Mouse (Mus musculus): ENCODE data around the gene Fam163a. TPM values are rescaled to one million over a fixed set of nuclear protein-coding genes. Genes with fewer than 3 reads are reported as not detected.

Fam163a gene
- polyA plus RNA-seq, 1 experiment from 2014 or later = 7.8 TPM

GRCm38 (mm10) chr1:156228728-156229127, 23.9 kb upstream of the Fam163a start:
- Histone ChIP-seq H3K4me1 (replicated peaks; ENCODE audit: control insufficient read depth, insufficient read depth, low read length) (peaks cover 10% of the 10 kb centered on the region), H3K4me3 (ENCODE audit: low read depth, low read length) (no peak overlapping the region), H3K9ac (ENCODE audit: low read length) (no peak overlapping the region), H3K27ac (ENCODE audit: low read depth) (no peak overlapping the region), H3K4me2 (ENCODE audit: low read length) (no peak overlapping the region), H3K27me3 (replicated peaks; ENCODE audit: control insufficient read depth, insufficient read depth, low read length) (no peaks in the 10 kb centered on the region), H3K36me3 (ENCODE audit: control insufficient read depth, insufficient read depth, low read length) (no peaks in the 10 kb centered on the region), H3K9me3 (ENCODE audit: control insufficient read depth, low read length) (no peaks in the 10 kb centered on the region)
- no peak for DNase-seq (ENCODE audit: low spot score)
- ATAC-seq (replicated peaks; ENCODE audit: low FRiP score, low TSS enrichment, low read depth) = no peak
- WGBS = 69% methylated on average over 4 of the region's 4 CpGs

GRCm38 (mm10) chr1:156226903-156227302, 22.1 kb upstream of the Fam163a start:
- DNase-seq (ENCODE audit: low spot score) (no peak), ATAC-seq (replicated peaks; ENCODE audit: low FRiP score, low TSS enrichment, low read depth) (no peak)
- no peaks in the 10 kb centered on the region for H3K27me3 ChIP-seq (replicated peaks; ENCODE audit: control insufficient read depth, insufficient read depth, low read length)
- no peak overlapping the region for H3K9ac ChIP-seq (ENCODE audit: low read length)
- no peak overlapping the region for H3K4me2 ChIP-seq (ENCODE audit: low read length)
- H3K4me1 ChIP-seq (replicated peaks; ENCODE audit: control insufficient read depth, insufficient read depth, low read length) = peaks cover 10% of the 10 kb centered on the region
- WGBS = 68% methylated on average over 5 of the region's 5 CpGs
- H3K27ac ChIP-seq (ENCODE audit: low read depth) = no peak overlapping the region
- H3K36me3 ChIP-seq (ENCODE audit: control insufficient read depth, insufficient read depth, low read length) = no peaks in the 10 kb centered on the region
- H3K9me3 ChIP-seq (ENCODE audit: control insufficient read depth, low read length) = no peaks in the 10 kb centered on the region
- no peak overlapping the region for H3K4me3 ChIP-seq (ENCODE audit: low read depth, low read length)

GRCm38 (mm10) chr1:156222205-156223000, 17.6 kb upstream of the Fam163a start:
- Histone ChIP-seq H3K27me3 (replicated peaks; ENCODE audit: control insufficient read depth, insufficient read depth, low read length) (no peaks in the 10 kb centered on the region), H3K9ac (ENCODE audit: low read length) (no peak overlapping the region), H3K9me3 (ENCODE audit: control insufficient read depth, low read length) (no peaks in the 10 kb centered on the region), H3K4me3 (ENCODE audit: low read depth, low read length) (no peak overlapping the region), H3K27ac (ENCODE audit: low read depth) (no peak overlapping the region), H3K4me1 (replicated peaks; ENCODE audit: control insufficient read depth, insufficient read depth, low read length) (no peaks in the 10 kb centered on the region; the same call in 1 of the 2 replicates), H3K36me3 (ENCODE audit: control insufficient read depth, insufficient read depth, low read length) (no peaks in the 10 kb centered on the region), H3K4me2 (ENCODE audit: low read length) (no peak overlapping the region)
- WGBS = 50% methylated on average over 13 of the region's 13 CpGs
- 0 out of 2 replicates have a peak, but pooled peaks have one; percentile 8 for ATAC-seq (replicated peaks; ENCODE audit: low FRiP score, low TSS enrichment, low read depth)
- peak; percentile 52 for DNase-seq (ENCODE audit: low spot score)

- no peak for ATAC-seq (replicated peaks; ENCODE audit: low FRiP score, low TSS enrichment, low read depth)
- no peaks in the 10 kb centered on the region for H3K9me3 ChIP-seq (ENCODE audit: control insufficient read depth, low read length)
- no peak overlapping the region for H3K4me2 ChIP-seq (ENCODE audit: low read length)
- 59% methylated on average over 2 of the region's 2 CpGs for WGBS
- no peaks in the 10 kb centered on the region for H3K36me3 ChIP-seq (ENCODE audit: control insufficient read depth, insufficient read depth, low read length)
- H3K9ac ChIP-seq (ENCODE audit: low read length) = no peak overlapping the region
- DNase-seq (ENCODE audit: low spot score) = no peak
- no peaks in the 10 kb centered on the region for H3K27me3 ChIP-seq (replicated peaks; ENCODE audit: control insufficient read depth, insufficient read depth, low read length)
- H3K4me3 ChIP-seq (ENCODE audit: low read depth, low read length) = no peak overlapping the region
- no peak overlapping the region for H3K27ac ChIP-seq (ENCODE audit: low read depth)
- H3K4me1 ChIP-seq (replicated peaks; ENCODE audit: control insufficient read depth, insufficient read depth, low read length) = no peaks in the 10 kb centered on the region; the same call in 1 of the 2 replicates
These were observed 16.5 kb upstream of the Fam163a start for GRCm38 (mm10) chr1:156221327-156221726.

DNA sequence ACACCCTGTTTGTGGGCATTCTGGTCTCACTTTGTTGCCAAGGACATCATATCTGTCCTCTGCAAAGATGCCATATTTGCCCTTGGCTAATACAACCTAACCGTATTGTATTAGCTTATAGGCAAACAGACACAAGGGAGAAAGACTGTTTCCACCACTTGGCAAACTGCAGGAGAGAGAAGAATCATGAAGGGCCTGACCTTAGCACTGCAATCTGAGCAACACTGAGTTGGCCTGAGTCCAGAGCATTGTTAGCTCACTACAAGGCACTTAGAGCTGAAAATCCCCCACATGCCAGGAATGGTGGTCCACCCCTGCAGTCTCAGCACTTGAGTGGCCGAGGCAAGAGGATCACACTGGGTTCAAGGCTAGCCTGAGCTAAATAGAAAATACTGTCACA, 13.7 kb upstream of the Fam163a start:
- ATAC-seq (replicated peaks; ENCODE audit: low FRiP score, low TSS enrichment, low read depth) = no peak
- 71% methylated on average over 2 of the region's 2 CpGs for WGBS
- DNase-seq (ENCODE audit: low spot score) = no peak
- Histone ChIP-seq H3K9me3 (ENCODE audit: control insufficient read depth, low read length) (no peaks in the 10 kb centered on the region), H3K27me3 (replicated peaks; ENCODE audit: control insufficient read depth, insufficient read depth, low read length) (no peaks in the 10 kb centered on the region), H3K36me3 (ENCODE audit: control insufficient read depth, insufficient read depth, low read length) (no peaks in the 10 kb centered on the region), H3K4me1 (replicated peaks; ENCODE audit: control insufficient read depth, insufficient read depth, low read length) (no peaks in the 10 kb centered on the region; the same call in 1 of the 2 replicates), H3K9ac (ENCODE audit: low read length) (no peak overlapping the region), H3K27ac (ENCODE audit: low read depth) (no peak overlapping the region), H3K4me3 (ENCODE audit: low read depth, low read length) (no peak overlapping the region), H3K4me2 (ENCODE audit: low read length) (no peak overlapping the region)

DNA sequence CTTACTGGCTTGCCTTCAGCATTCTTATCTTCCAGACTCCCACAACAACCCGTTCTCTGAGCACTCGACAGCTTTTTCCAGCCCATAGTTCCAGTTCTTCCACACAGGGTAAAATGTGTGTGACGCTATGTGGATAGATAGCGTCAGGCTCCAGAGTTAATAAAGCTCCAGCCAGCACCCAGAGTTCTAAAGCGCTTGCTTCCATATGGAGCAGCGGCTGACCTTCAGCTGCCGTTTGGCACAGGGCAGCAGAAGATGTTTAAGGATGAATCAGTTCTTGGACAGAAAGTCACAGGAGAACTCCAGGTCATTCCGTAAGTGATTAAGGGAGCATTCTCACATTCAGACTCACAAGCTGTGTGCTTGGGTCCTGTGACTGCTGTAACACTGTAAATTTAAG, 13.1 kb upstream of the Fam163a start:
- no peak overlapping the region for H3K4me3 ChIP-seq (ENCODE audit: low read depth, low read length)
- 55% methylated on average over 8 of the region's 8 CpGs for WGBS
- H3K9me3 ChIP-seq (ENCODE audit: control insufficient read depth, low read length) = no peaks in the 10 kb centered on the region
- no peak for DNase-seq (ENCODE audit: low spot score)
- no peaks in the 10 kb centered on the region; the same call in 1 of the 2 replicates for H3K4me1 ChIP-seq (replicated peaks; ENCODE audit: control insufficient read depth, insufficient read depth, low read length)
- no peaks in the 10 kb centered on the region for H3K36me3 ChIP-seq (ENCODE audit: control insufficient read depth, insufficient read depth, low read length)
- no peak overlapping the region for H3K4me2 ChIP-seq (ENCODE audit: low read length)
- no peaks in the 10 kb centered on the region for H3K27me3 ChIP-seq (replicated peaks; ENCODE audit: control insufficient read depth, insufficient read depth, low read length)
- no peak for ATAC-seq (replicated peaks; ENCODE audit: low FRiP score, low TSS enrichment, low read depth)
- no peak overlapping the region for H3K27ac ChIP-seq (ENCODE audit: low read depth)
- H3K9ac ChIP-seq (ENCODE audit: low read length) = no peak overlapping the region

GRCm38 (mm10) chr1:156217393-156217792, 12.6 kb upstream of the Fam163a start:
- H3K27me3 ChIP-seq (replicated peaks; ENCODE audit: control insufficient read depth, insufficient read depth, low read length) = no peaks in the 10 kb centered on the region
- H3K4me2 ChIP-seq (ENCODE audit: low read length) = no peak overlapping the region
- H3K9ac ChIP-seq (ENCODE audit: low read length) = no peak overlapping the region
- DNase-seq (ENCODE audit: low spot score) (peak; percentile 54), ATAC-seq (replicated peaks; ENCODE audit: low FRiP score, low TSS enrichment, low read depth) (peak; percentile 60; the same call in 1 of the 2 replicates)
- WGBS = 20% methylated on average over 3 of the region's 3 CpGs
- H3K36me3 ChIP-seq (ENCODE audit: control insufficient read depth, insufficient read depth, low read length) = no peaks in the 10 kb centered on the region
- no peaks in the 10 kb centered on the region for H3K9me3 ChIP-seq (ENCODE audit: control insufficient read depth, low read length)
- no peaks in the 10 kb centered on the region; the same call in 1 of the 2 replicates for H3K4me1 ChIP-seq (replicated peaks; ENCODE audit: control insufficient read depth, insufficient read depth, low read length)
- no peak overlapping the region for H3K4me3 ChIP-seq (ENCODE audit: low read depth, low read length)
- H3K27ac ChIP-seq (ENCODE audit: low read depth) = no peak overlapping the region

- 78% methylated on average over 4 of the region's 4 CpGs for WGBS
These were observed 11.4 kb upstream of the Fam163a start for GRCm38 (mm10) chr1:156216249-156216648.

GRCm38 (mm10) chr1:156214651-156215050, 9.8 kb upstream of the Fam163a start:
- 82% methylated on average over 8 of the region's 8 CpGs for WGBS
- no peaks in the 10 kb centered on the region for H3K27me3 ChIP-seq (replicated peaks; ENCODE audit: control insufficient read depth, insufficient read depth, low read length)
- H3K27ac ChIP-seq (ENCODE audit: low read depth) = no peak overlapping the region
- H3K4me1 ChIP-seq (replicated peaks; ENCODE audit: control insufficient read depth, insufficient read depth, low read length) = no peaks in the 10 kb centered on the region; the same call in 1 of the 2 replicates
- H3K9me3 ChIP-seq (ENCODE audit: control insufficient read depth, low read length) = no peaks in the 10 kb centered on the region
- H3K4me2 ChIP-seq (ENCODE audit: low read length) = no peak overlapping the region
- H3K9ac ChIP-seq (ENCODE audit: low read length) = no peak overlapping the region
- no peak for DNase-seq (ENCODE audit: low spot score)
- no peak for ATAC-seq (replicated peaks; ENCODE audit: low FRiP score, low TSS enrichment, low read depth)
- H3K4me3 ChIP-seq (ENCODE audit: low read depth, low read length) = no peak overlapping the region
- H3K36me3 ChIP-seq (ENCODE audit: control insufficient read depth, insufficient read depth, low read length) = no peaks in the 10 kb centered on the region

More at GRCm38 (mm10) chr1:156216249-156216648, 11.4 kb upstream of the Fam163a start:
- Histone ChIP-seq H3K4me3 (ENCODE audit: low read depth, low read length) (no peak overlapping the region), H3K9me3 (ENCODE audit: control insufficient read depth, low read length) (no peaks in the 10 kb centered on the region), H3K9ac (ENCODE audit: low read length) (no peak overlapping the region), H3K4me1 (replicated peaks; ENCODE audit: control insufficient read depth, insufficient read depth, low read length) (no peaks in the 10 kb centered on the region; the same call in 1 of the 2 replicates), H3K27ac (ENCODE audit: low read depth) (no peak overlapping the region), H3K4me2 (ENCODE audit: low read length) (no peak overlapping the region), H3K36me3 (ENCODE audit: control insufficient read depth, insufficient read depth, low read length) (no peaks in the 10 kb centered on the region), H3K27me3 (replicated peaks; ENCODE audit: control insufficient read depth, insufficient read depth, low read length) (no peaks in the 10 kb centered on the region)
- DNase-seq (ENCODE audit: low spot score) (no peak), ATAC-seq (replicated peaks; ENCODE audit: low FRiP score, low TSS enrichment, low read depth) (no peak)

All from intestine, embryonic 14.5 days (tissue).